Mouse (Mus musculus) heart, embryonic 14.5 days (tissue): ENCODE measurements around the gene Bsx. TPM values are rescaled to one million over a fixed set of nuclear protein-coding genes. Genes with fewer than 3 reads are reported as not detected.

Experiments
- ATAC-seq: fragments of 200-750 bp; cut with Nextera tagmentation; 2 replicates; pipeline ENCODE4 v1.8.0; 2017; ENCODE audit warnings: low read depth, moderate TSS enrichment; ENCODE audit not compliant: insufficient number of reproducible peaks, insufficient read depth, low FRiP score
- H3K27ac ChIP-seq, 2 experiments: fragments of 200-500 bp in 1 of 2; fragments of 300-500 bp in 1 of 2; sonication (generic) in 1 of 2; replicated peaks in 1 of 2; 2 replicates each; pipeline ENCODE4 v1.5.1; 2012 to 2014; ENCODE audit warnings: low read depth in 2 of 2, low read length in 2 of 2, control low read depth in 1 of 2, mild to moderate bottlenecking in 1 of 2, mixed read lengths in 1 of 2; ENCODE audit not compliant: control insufficient read depth in 1 of 2, insufficient read depth in 1 of 2
- H3K27me3 ChIP-seq: fragments of 300-500 bp; sonication (generic); 2 replicates; pipeline ENCODE4 v1.6.1; 2014; ENCODE audit warnings: mild to moderate bottlenecking, low read length, control low read depth; ENCODE audit not compliant: control insufficient read depth, insufficient read depth
- H3K36me3 ChIP-seq: fragments of 300-500 bp; sonication (generic); 2 replicates; pipeline ENCODE4 v1.6.1; 2014; ENCODE audit warnings: mild to moderate bottlenecking, control low read depth, low read length, mixed read lengths; ENCODE audit not compliant: control insufficient read depth, insufficient read depth
- H3K4me1 ChIP-seq, 2 experiments: fragments of 200-500 bp in 1 of 2; fragments of 300-500 bp in 1 of 2; sonication (generic) in 1 of 2; 2 replicates each; pipeline ENCODE4 v1.6.1; 2012 to 2014; ENCODE audit warnings: low read length in 2 of 2, control low read depth in 1 of 2, mixed read lengths in 1 of 2; ENCODE audit not compliant: control insufficient read depth in 2 of 2, insufficient read depth in 2 of 2
- H3K4me2 ChIP-seq: fragments of 300-500 bp; sonication (generic); 2 replicates; pipeline ENCODE4 v1.6.1; 2014; ENCODE audit warnings: mild to moderate bottlenecking, low read length
- H3K4me3 ChIP-seq, 2 experiments: fragments of 200-500 bp in 1 of 2; fragments of 300-500 bp in 1 of 2; sonication (generic) in 1 of 2; 2 replicates each; pipeline ENCODE4 v1.5.1; 2012 to 2014; ENCODE audit warnings: low read length in 2 of 2, mild to moderate bottlenecking in 2 of 2, control low read depth in 1 of 2, low read depth in 1 of 2, moderate library complexity in 1 of 2; ENCODE audit not compliant: control insufficient read depth in 1 of 2, insufficient read depth in 1 of 2
- H3K9ac ChIP-seq: fragments of 300-500 bp; sonication (generic); 2 replicates; pipeline ENCODE4 v1.6.1; 2014; ENCODE audit warnings: mild to moderate bottlenecking, low read length
- H3K9me3 ChIP-seq: fragments of 300-500 bp; sonication (generic); 2 replicates; pipeline ENCODE4 v1.6.1; 2016; ENCODE audit warnings: low read length, control low read depth; ENCODE audit not compliant: control insufficient read depth
- WGBS: fragments of 180-500 bp; shearing (Covaris S2); extraction: QIAGEN DNeasy Blood & Tissue Kit; methylation state at CpG from one replicate; pipeline ENCODE4 v1.1.7; 2014; 5-methylcytosine and 5-hydroxymethylcytosine counted together
- polyA plus RNA-seq: library from polyadenylated mRNA; unstranded; fragments of >200 nt; fragmentation: Nextera tagmentation; extraction: Ambion mirVana; gene quantifications from 2 replicates; pipeline ENCODE4 v1.2.1, GENCODE M21; 2014

Bsx gene
- polyA plus RNA-seq, 1 experiment from 2014 or later = not detected

GRCm38 (mm10) chr9:40876164-40876563, 2.2 kb downstream of the Bsx start:
- H3K4me3 ChIP-seq = no peak overlapping the region
- H3K4me2 ChIP-seq = no peak overlapping the region
- H3K27me3 ChIP-seq = peaks cover 98% of the 10 kb centered on the region
- WGBS = 1% methylated on average over 29 of the region's 29 CpGs
- no peaks in the 10 kb centered on the region for H3K9me3 ChIP-seq
- H3K4me1 ChIP-seq = peaks cover 2 to 11% of the 10 kb centered on the region in 2 experiments; a peak in 3 of 4 replicates
- H3K36me3 ChIP-seq = no peaks in the 10 kb centered on the region
- H3K27ac ChIP-seq = no peak overlapping the region
- ATAC-seq = no peak
- no peak overlapping the region for H3K9ac ChIP-seq

DNA sequence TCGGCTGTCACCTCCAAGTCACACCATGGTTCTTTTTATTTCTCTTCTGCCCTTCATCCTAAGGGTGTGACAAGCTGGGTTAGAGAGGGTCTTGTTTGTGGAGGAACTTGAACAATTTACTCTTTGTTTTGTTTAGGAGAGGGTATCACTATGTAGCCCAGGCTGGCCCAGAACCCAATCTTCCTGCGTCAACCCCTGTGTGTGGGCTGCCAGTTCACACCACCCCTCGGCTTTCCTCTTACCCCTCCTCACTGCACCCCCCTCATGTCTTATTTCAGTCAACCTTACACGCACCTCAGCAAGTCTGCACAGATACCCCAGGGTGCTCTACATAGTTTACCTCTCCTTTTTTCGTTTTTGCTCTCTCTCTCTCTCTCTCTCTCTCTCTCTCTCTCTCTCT, 2.8 kb downstream of the Bsx start:
- Histone ChIP-seq H3K4me2 (no peak overlapping the region), H3K36me3 (no peaks in the 10 kb centered on the region), H3K4me1 (peaks cover 2 to 11% of the 10 kb centered on the region in 2 experiments; a peak in 3 of 4 replicates), H3K4me3 (no peak overlapping the region), H3K27me3 (peaks cover 98% of the 10 kb centered on the region), H3K9me3 (no peaks in the 10 kb centered on the region), H3K27ac (no peak overlapping the region), H3K9ac (no peak overlapping the region)
- ATAC-seq = no peak
- WGBS = 5% methylated on average over 5 of the region's 5 CpGs

- WGBS = 2% methylated on average over 39 of the region's 42 CpGs
- H3K27me3 ChIP-seq = peaks cover 98% of the 10 kb centered on the region
These were observed 3.4 kb downstream of the Bsx start for GRCm38 (mm10) chr9:40877146-40877880.

GRCm38 (mm10) chr9:40877881-40878235, 3.9 kb downstream of the Bsx start:
- Histone ChIP-seq H3K4me1 (peaks cover 2 to 11% of the 10 kb centered on the region in 2 experiments; a peak in 3 of 4 replicates), H3K4me3 (peak overlapping the region; percentile 3 to 29), H3K27me3 (peaks cover 97% of the 10 kb centered on the region), H3K4me2 (peak overlapping the region; percentile 59), H3K9ac (no peak overlapping the region), H3K36me3 (no peaks in the 10 kb centered on the region), H3K9me3 (no peaks in the 10 kb centered on the region), H3K27ac (no peak overlapping the region)
- under 1% methylated on average over 29 of the region's 29 CpGs for WGBS
- ATAC-seq = no peak

More at GRCm38 (mm10) chr9:40877146-40877880, 3.4 kb downstream of the Bsx start:
- Histone ChIP-seq H3K4me3 (peak overlapping the region; percentile 3 to 29), H3K9me3 (no peaks in the 10 kb centered on the region), H3K36me3 (no peaks in the 10 kb centered on the region), H3K4me2 (peak overlapping the region; percentile 59), H3K9ac (no peak overlapping the region), H3K4me1 (peaks cover 2 to 11% of the 10 kb centered on the region in 2 experiments; a peak in 3 of 4 replicates), H3K27ac (no peak overlapping the region)
- no peak for ATAC-seq

- no peaks in the 10 kb centered on the region for H3K36me3 ChIP-seq
- H3K4me2 ChIP-seq = no peak overlapping the region
- H3K4me1 ChIP-seq = peaks cover 2 to 11% of the 10 kb centered on the region in 2 experiments; a peak in 3 of 4 replicates
- WGBS = 1% methylated on average over 32 of the region's 32 CpGs
- H3K27me3 ChIP-seq = peaks cover 96% of the 10 kb centered on the region
- H3K4me3 ChIP-seq = peak overlapping the region in 1 of 2 experiments; percentile 29; a peak in 1 of 4 replicates
- H3K9me3 ChIP-seq = no peaks in the 10 kb centered on the region
- no peak for ATAC-seq
- no peak overlapping the region for H3K9ac ChIP-seq
- H3K27ac ChIP-seq = no peak overlapping the region
These were observed 4.5 kb downstream of the Bsx start for GRCm38 (mm10) chr9:40878291-40878945.

DNA sequence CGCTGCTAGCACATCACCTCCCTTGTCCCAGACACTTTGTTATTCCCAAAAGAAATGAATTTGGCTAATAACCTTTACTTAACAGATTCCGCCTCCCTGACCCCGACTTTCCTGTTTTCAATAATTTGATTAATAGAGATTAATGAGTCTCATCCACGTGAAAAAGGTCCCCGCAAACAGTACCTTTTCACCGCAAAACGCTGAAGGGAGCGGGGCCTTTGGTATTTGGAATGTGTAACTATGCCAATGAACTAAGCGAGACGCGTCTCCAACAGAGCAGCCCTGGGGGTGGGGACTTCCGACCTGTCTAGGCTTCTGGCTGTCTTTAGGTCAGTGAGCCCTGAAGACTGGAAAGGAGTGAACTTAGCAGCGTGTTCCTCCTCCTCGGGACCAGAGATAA, 5.1 kb downstream of the Bsx start:
- WGBS = 1% methylated on average over 14 of the region's 14 CpGs
- H3K27me3 ChIP-seq = peaks cover 92% of the 10 kb centered on the region
- no peaks in the 10 kb centered on the region for H3K36me3 ChIP-seq
- H3K4me2 ChIP-seq = no peak overlapping the region
- H3K4me1 ChIP-seq = peaks cover 2 to 9% of the 10 kb centered on the region in 2 experiments; a peak in 3 of 4 replicates
- H3K27ac ChIP-seq = no peak overlapping the region
- no peaks in the 10 kb centered on the region for H3K9me3 ChIP-seq
- no peak for ATAC-seq
- no peak overlapping the region for H3K9ac ChIP-seq
- H3K4me3 ChIP-seq = no peak overlapping the region

DNA sequence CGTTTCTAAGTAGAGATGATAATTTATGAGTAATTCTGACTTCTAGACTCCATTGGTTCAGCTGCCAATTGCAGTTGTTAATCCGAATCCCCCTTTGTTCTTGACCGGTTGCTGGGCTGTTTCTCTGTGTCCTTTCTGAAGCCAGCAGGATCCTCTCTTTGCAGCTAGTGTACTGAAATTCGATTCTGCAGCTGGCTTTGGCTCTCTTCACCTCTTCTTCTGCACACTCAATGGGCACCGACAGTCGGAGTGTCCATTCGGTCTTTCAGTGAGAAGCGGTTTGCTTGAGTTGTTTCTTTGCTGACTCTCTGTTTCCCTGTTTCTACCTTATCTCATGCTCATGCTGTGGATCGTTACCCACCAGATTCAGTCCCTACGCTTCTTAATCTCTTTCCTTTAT, 11.7 kb downstream of the Bsx start:
- Histone ChIP-seq H3K4me2 (no peak overlapping the region), H3K27ac (no peak overlapping the region), H3K36me3 (no peaks in the 10 kb centered on the region), H3K4me3 (no peak overlapping the region), H3K4me1 (no peaks in the 10 kb centered on the region), H3K9me3 (no peaks in the 10 kb centered on the region), H3K27me3 (peaks cover 70% of the 10 kb centered on the region), H3K9ac (no peak overlapping the region)
- ATAC-seq = no peak
- 44% methylated on average over 10 of the region's 10 CpGs for WGBS
